Mouse (Mus musculus) forebrain, embryonic 15.5 days (tissue): Measurements from ENCODE around the gene Fthl17f. TPM values are rescaled to one million over a fixed set of nuclear protein-coding genes. Genes with fewer than 3 reads are reported as not detected.

Experiments used
- polyA plus RNA-seq: library from polyadenylated mRNA; unstranded; fragments of >200 nt; fragmentation: Nextera tagmentation; extraction: Ambion mirVana; gene quantifications from 2 replicates; pipeline ENCODE4 v1.2.1, GENCODE M21; 2015

Gene Fthl17f
- polyA plus RNA-seq, 1 experiment from 2014 or later: not detected

Other genes starting within 250 kb of the Fthl17f start
- gene Gm6592, start 219.0 kb upstream of the Fthl17f start, polyA plus RNA-seq: not detected in 2 replicates
- not detected in 2 replicates for gene Gm5751, start 188.8 kb upstream of the Fthl17f start, polyA plus RNA-seq
- 12.3 and 14.0 TPM in 2 replicates for gene B630019K06Rik, start 170.6 kb upstream of the Fthl17f start, polyA plus RNA-seq
- not detected in 2 replicates for gene Fthl17b, start 100.0 kb upstream of the Fthl17f start, polyA plus RNA-seq
- not detected in 2 replicates for gene Fthl17c, start 86.5 kb upstream of the Fthl17f start, polyA plus RNA-seq
- gene Fthl17d, start 76.3 kb upstream of the Fthl17f start, polyA plus RNA-seq: not detected in 2 replicates
- gene Fthl17e, start 29.5 kb upstream of the Fthl17f start, polyA plus RNA-seq: not detected in 2 replicates
- gene 4930402K13Rik, start 41.5 kb downstream of the Fthl17f start, polyA plus RNA-seq: not detected in 2 replicates
- 8.0 TPM in 2 replicates for gene Lancl3, start 136.9 kb downstream of the Fthl17f start, polyA plus RNA-seq
- 0.26 TPM in 1 of 2 replicates, not detected in the other for gene Gm14862, start 193.9 kb downstream of the Fthl17f start, polyA plus RNA-seq
- gene Xk, start 209.7 kb downstream of the Fthl17f start, polyA plus RNA-seq: 3.2 and 3.7 TPM in 2 replicates
- 0.36 TPM in 1 of 2 replicates, not detected in the other for gene H2al1m, start 220.7 kb downstream of the Fthl17f start, polyA plus RNA-seq